Mouse (Mus musculus) thymus, adult 2 months (tissue): Measurements from ENCODE around the gene Tceal1.

ENCODE experiments used
- CTCF ChIP-seq: fragments of 200-500 bp; IDR thresholded peaks from 2 replicates; pipeline ENCODE4 v1.5.1; 2012; ENCODE audit warnings: mild to moderate bottlenecking, control low read depth, low read length, moderate library complexity, borderline replicate concordance; ENCODE audit not compliant: control insufficient read depth, poor library complexity, insufficient read depth; ENCODE audit errors: extremely low read depth
- POLR2A ChIP-seq: fragments of 200-500 bp; IDR thresholded peaks from 2 replicates; pipeline ENCODE4 v1.6.1; 2012; ENCODE audit warnings: mild to moderate bottlenecking, low read length, control low read depth, moderate library complexity; ENCODE audit not compliant: control insufficient read depth, poor library complexity, insufficient read depth; ENCODE audit errors: extremely low read depth

GRCm38 (mm10) chrX:136742241-136742640 lies 34.5 kb downstream of the Tceal1 start:
- TF ChIP-seq CTCF (no peak), POLR2A (no peak)
